Mouse (Mus musculus) central nervous system, embryonic 14 days (tissue): ENCODE measurements around the gene Pecam1. TPM values are rescaled to one million over a fixed set of nuclear protein-coding genes. Genes with fewer than 3 reads are reported as not detected.

Experiments used
- polyA plus RNA-seq: library from polyadenylated mRNA; depleted of rRNA; stranded (reverse); fragments of >200 nt; gene quantifications from 2 replicates; pipeline ENCODE4 v1.2.3, GENCODE M21; 2012; rRNA removed

Pecam1 gene
- polyA plus RNA-seq: 20.6 and 26.2 TPM in 2 replicates

GRCm38 (mm10) chr11:106750121-106750751, at the start of gene Pecam1:
Pecam1 (minus strand) TSS chr11:106750628.

GRCm38 (mm10) chr11:106788775-106789459, 38.5 kb upstream of the Pecam1 start, which contains the start of the genes Ddx5 and Cep95:
Ddx5 (minus strand) TSS chr11:106789185.
Cep95 (plus strand) TSS chr11:106789252.

GRCm38 (mm10) chr11:106779388-106780088, 29.1 kb upstream of the Pecam1 start, which contains the start of gene Polg2:
Polg2 (minus strand) TSS chr11:106779537.

GRCm38 (mm10) chr11:106751039-106752018, 901 bp upstream of the Pecam1 start, which contains the start of gene Milr1:
Milr1 (plus strand) TSS chr11:106751226.

GRCm38 (mm10) chr11:106612961-106613637, 137.3 kb downstream of the Pecam1 start, which contains the start of gene Tex2:
Tex2 (minus strand) TSS chr11:106613423.

Other genes starting within 250 kb of the Pecam1 start
- gene Tex2, start 137.2 kb downstream of the Pecam1 start, polyA plus RNA-seq: 20.6 and 23.4 TPM in 2 replicates
- 1.1 and 1.3 TPM in 2 replicates for gene Milr1, start 598 bp upstream of the Pecam1 start, polyA plus RNA-seq
- gene Polg2, start 28.9 kb upstream of the Pecam1 start, polyA plus RNA-seq: 10.1 and 10.7 TPM in 2 replicates
- 734 and 945 TPM in 2 replicates for gene Ddx5, start 38.6 kb upstream of the Pecam1 start, polyA plus RNA-seq
- gene Cep95, start 38.6 kb upstream of the Pecam1 start, polyA plus RNA-seq: 28.7 and 31.3 TPM in 2 replicates
- 23.4 and 24.8 TPM in 2 replicates for gene Smurf2, start 170.1 kb upstream of the Pecam1 start, polyA plus RNA-seq
- gene Kpna2, start 248.9 kb upstream of the Pecam1 start, polyA plus RNA-seq: 161 and 219 TPM in 2 replicates